Mouse (Mus musculus): ENCODE measurements at regions not wholly inside any gene's neighbourhood (a gene's known extent, or its start where the extent isn't known, plus 50 kb on each side); places are given as distances from the start of the nearest gene placed in this dataset.
"Not testable (repeated sequence)": the region's sequence is repeated elsewhere in the genome, so short reads cannot be mapped to it uniquely, and the experiment has no call there.

DNA sequence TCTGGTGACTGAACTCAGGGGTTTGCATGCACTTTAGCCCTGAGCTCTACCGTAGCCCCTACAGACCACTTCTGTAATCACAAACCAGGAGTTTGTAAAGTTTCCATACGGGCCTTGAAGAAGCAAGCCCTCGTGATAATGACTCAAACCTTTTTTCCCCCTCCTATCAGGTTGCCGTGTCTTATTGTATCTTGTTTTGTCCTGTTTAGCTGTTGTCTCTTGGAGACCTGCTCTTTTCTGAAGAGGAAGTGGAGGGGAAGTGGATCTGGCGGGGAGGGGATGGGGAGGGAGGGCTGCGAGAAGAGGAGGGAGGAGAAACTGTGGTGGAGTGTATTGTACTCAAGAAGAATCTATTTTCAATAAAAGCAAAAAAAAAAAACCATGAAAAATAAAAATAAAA lies 87.0 kb downstream of the Fam43a start:
- no peak for DNase-seq (ENCODE audit: low spot score)

DNA sequence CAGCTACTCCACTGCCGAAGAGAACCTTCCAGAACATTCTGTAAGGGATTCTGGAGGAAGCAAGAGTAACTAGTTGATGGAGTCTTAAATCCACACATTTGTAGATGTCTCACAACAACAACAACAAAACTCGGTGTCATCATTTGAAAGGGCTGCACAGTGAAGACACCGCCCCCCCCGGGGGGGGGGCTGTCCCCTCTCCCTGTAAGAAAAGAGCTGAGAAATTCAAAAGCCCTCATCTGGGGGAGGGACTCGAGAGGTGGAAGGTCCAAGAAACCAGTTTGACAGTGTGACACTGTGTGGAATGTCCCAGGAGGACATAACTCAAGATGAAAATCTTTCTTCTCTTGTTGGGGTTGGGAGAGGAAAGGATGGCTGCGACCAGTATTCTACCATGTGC lies 87.7 kb downstream of the Fam43a start:
- DNase-seq (ENCODE audit: low spot score), result no peak

DNA sequence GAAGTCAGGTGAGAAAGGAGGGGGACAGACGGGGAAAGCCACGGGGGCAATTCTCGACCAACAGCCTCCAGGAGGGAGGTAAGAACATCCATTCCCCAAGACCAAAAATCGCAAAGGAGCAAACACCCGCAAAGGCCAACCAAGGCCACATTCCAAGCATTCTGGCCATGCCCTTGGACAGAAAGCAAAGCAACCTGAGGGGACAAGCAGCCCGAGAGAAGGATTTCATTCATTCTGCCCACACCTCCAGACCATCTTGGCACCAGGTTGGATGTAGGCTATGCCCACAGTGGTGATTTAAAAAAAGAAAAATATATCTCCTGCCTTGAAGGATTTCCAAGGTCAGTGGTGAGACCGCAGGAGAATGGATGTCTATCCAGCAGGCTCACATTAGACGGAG lies 88.2 kb downstream of the Fam43a start:
- DNase-seq (ENCODE audit: low spot score), result no peak

DNA sequence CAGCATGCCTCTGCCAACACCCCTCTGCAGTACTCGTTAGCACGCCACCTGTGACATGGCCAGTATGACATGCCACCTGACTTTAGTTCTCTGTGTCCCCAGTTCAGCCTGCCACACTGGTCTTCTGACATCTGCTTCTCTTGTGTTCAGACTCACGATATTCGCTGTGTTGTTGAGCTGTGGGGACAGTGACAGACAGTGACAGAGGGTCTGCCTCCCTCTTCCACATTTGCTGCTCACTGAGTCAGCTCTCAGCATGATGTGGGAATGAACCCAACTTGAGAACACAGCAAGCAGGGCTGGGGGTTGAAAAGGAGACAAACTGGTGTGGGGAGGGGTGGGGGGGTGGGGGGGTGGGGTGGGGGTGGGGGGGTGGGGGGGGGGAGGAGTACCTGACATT lies 91.0 kb downstream of the Fam43a start:
- DNase-seq (ENCODE audit: low spot score), result no peak

DNA sequence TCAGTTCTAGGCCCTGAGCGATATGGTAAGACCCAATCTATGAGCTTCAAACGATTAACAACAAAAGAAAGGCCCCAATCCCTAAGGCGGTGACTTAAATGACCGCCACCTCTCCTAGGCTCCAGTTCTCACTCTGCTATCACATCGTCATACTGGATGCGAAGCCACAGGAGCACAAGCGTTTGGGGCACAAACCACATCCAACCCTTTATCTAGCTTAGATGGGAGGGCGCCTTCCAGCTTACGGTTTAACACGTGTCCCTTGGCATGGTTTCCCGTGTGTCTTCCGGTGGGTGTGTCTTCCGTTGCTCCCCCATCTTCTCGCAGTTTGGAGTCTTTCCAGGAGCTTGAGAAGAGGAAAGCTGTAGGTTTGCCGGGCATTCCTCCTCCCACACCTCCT lies 92.4 kb downstream of the Fam43a start:
- DNase-seq (ENCODE audit: low spot score), result no peak

DNA sequence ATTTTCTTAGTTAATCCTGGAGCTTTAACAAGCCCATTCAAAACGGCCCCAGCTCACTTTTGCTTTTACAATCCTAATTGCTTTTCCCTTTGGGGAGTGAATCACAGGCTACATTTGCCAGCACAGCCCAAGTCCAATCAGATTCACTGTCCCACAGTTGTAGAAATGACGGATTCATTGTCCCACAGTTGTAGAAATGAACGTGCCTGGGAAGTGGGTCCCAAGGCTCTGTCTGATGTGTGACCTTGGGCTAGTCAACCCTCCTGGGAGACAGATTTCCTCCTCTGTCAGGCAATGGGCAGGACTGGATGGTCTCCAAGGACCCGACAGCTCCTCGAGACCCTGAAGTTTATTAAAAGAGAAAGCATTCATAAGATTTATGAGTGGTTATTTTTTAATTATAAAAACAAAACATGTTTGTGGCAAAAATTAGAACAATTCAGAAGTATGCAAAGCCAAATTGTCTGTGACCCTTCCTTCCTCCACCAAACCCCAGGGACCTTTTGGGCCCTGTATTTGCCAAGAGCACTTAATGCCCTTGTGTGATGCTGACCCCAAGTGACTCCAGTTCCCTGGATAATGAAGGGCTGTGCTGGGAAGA lies 93.1 kb downstream of the Fam43a start:
- peak; percentile 74 for DNase-seq (ENCODE audit: low spot score)

DNA sequence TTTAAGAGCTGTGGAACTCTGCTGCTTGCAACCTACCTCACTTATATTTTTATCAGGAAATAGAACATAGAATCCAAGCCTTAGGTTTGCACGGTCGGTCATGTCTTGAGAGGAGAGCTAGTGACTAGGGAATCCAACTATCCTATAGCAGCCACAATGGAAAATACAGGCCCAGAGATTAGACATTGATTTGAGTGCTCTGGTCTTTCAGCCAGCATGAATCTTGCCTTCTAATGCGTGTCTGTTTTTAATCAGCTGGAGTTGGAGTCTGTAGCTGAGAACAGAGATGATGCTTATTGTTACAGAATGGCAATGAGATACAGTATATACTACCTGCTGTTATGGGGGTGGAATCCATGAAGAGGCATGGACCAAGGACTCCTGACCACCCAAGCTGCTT lies 93.7 kb downstream of the Fam43a start:
- DNase-seq (ENCODE audit: low spot score), result no peak

DNA sequence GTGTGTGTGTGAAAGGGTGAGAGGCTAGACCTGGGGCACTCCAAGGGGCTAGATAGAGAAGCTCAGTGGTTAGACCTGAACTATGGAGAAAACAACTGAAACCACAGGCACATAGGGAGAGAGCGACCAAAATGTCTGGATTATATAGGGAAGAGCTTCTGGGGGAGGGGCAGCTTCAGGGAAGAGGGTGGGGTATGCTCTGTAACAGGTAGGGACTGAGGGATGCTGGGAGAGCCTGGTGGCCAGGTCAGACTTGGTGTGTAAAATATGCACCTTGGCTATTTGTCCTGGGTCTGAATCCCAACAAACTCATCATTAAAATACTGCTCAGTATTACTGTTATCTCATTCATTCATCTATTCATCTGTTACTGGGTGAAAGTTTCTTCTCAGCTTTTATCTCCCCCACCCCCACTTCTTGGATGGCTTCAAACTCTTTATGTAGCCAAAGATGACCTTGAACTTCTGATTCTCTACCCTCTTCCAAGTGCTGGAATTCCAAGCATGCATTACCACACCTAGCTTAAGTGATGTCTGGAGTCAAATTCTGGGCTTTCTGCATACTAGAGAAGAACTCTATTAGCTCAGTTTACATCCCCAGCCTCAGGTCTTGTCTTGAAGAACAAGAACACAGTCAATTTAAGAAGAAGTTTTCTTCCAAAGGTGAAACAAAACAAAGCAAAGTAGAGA lies 94.5 kb downstream of the Fam43a start:
- no peak for DNase-seq (ENCODE audit: low spot score)

DNA sequence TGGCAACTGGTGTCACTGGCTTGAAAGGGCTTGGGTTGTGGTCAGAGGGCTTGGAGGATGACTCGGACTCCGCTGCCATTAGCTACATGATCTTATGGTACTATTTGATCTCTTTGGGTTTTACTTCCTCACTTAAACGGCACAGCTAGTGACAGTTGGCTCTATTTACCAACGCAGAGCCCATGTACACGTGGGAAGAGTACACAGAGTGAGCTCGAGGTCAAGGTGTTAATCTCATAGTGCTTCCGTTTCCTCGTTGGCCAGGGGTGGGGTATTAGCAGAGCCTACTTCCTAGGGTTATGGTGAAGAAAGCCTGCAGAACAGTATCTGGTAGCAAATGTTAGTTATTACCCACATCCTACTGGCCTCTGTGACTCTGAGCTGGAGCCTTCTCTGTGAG lies 96.2 kb downstream of the Fam43a start:
- no peak for DNase-seq (ENCODE audit: low spot score)

DNA sequence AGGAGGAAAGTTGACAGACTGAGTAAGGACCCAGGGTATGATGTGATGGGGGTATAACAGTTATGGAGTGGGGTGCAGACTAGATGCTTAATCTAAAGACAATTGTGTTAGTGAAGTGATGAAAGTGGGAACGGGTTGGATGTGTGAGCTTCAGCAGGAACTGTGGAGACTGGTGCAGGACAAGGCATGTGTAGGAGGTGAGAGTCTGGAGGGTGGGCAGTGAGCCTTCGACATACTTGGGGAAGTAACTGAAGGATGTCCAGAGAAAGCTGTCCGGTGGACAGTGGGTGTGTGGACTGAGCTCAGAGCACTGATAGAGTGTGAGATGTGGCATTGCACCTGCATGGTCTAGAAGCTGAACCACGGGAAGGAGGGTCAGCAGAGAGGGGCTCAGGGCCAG lies 97.7 kb downstream of the Fam43a start:
- DNase-seq (ENCODE audit: low spot score), result no peak

DNA sequence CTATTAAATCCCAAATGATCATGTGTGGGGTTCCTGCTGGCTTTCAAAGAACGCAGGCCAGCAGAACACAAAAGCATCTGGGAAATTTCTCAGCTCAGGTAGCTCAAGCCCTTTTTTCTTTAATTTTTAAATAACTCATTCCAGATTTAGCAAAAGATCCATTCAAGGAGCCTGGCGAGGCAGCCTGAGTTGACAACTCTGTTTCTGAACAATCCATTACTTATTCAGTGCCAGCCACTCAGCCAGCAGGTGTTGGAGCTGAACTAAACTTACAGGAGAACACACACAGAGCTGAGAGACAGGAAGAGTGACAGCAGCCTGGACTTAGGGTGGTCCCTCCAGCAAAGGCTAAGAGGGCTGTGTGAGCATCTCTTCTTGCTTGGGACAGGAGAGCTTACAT lies 98.3 kb downstream of the Fam43a start:
- DNase-seq (ENCODE audit: low spot score), result no peak

DNA sequence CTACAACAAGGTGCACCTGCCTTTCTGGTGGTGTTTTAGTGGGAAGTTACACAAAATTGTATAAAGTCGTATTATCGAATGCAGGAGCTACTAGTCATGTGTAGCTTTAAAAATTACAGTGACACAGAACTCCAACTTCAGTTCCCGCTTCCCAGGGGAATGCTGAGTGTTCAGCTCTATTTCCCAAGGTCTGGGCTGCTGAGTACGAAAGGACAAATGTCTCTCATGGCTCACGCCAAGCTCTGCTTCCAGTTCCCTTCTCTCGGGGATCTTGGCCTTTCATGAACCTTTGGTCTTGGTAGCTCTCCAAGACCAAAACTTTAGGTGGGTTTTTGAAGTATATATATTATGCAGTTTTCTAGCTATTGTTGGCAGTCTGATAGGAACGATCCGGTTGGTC lies 104.3 kb downstream of the Fam43a start:
- DNase-seq (ENCODE audit: low spot score), result peak; percentile 22

DNA sequence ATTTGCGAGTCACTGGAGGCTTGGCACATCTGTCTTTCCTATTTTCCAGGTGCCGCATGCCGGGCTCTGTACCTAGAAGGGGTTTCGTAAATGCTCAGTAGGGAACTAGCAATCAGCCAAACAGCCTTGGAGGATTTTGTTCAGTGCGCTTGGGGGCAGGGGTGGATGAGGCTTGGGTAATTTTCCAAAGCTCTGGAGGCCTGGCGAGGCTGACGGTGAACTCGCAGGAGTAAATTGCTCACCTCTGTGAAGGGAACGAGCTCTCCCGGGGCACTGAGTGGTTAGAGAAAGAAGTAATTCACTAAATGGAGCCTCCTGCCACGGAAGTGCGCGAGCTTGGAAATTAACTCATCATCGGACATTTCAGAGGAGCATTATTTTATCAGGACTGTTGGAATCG lies 110.0 kb downstream of the Fam43a start:
- no peak for DNase-seq (ENCODE audit: low spot score)

DNA sequence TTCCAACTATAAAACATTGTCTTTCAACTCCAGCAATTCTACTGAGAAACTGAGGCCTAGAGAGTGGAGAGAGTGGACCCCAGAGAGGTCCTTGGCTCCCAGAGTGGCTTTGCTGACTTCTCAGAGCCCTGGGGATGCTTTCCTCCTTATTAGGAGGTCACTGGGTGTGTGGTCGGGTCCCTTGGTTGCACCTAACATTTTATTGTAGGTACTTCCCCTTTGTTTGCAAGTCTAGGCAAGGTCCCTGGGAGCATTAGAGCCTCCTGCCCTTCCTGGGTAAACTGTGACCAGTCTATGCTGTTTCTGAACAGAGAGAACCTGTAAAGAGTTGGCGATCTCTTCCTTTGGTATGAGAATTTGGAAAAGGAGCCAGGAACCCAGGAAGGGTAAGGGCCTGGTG lies 110.5 kb downstream of the Fam43a start:
- no peak for DNase-seq (ENCODE audit: low spot score)

DNA sequence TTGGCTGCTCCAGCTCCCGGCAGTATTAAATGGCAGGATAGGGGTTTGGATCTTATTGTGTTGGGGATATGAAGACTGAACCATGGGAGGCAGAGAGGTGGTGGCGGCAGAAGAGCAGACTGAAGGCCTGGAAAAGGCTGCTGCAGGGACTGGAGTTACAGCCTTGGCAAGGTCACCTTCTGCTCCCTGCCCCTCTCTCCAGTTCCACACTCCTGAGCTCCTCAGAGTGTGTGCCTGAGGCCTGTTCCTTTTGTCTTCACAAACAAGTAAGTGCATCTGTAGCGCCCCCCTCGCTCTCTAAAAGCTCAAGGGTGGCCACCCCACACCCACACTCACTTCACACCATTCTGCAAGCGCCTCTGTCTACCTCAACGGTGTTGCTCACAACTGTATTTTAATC lies 113.0 kb downstream of the Fam43a start:
- no peak for DNase-seq (ENCODE audit: low spot score)

DNA sequence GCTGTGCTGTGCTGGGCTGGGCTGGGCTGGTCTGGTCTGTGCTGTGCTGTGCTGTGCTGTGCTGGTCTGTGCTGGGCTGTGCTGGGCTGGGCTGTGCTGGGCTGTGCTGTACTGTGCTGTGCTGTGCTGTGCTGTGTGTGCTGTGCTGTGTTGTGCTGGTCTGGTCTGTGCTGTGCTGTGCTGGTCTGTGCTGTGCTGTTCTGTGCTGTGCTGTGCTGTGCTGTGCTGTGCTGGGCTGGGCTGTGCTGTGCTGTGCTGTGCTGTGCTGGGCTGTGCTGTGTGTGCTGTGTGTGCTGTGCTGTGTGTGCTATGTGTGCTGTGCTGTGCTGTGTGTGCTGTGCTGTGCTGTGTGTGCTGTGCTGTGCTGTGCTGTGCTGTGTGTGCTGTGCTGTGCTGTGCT lies 118.1 kb downstream of the Fam43a start:
- DNase-seq (ENCODE audit: low spot score), result not testable (repeated sequence)

DNA sequence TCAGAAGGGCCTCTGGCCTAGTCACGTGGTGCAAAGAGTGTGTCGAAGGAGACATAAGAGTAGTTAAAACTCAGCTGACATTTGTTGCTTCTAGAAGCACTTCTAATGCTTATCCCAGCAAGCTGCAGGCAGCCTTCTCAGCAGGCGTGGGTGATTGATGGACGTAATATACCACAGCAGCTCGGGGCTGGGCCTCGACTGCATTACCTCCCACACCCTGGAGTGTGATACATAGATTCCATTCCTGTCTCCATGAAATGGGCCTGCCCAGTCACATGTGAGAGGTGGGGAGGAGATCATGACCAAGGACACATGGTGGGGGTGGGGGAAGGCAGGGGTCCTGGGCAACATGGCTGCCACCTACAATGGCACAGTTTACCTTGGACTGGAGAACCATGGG lies 121.3 kb downstream of the Fam43a start:
- DNase-seq (ENCODE audit: low spot score), result no peak

DNA sequence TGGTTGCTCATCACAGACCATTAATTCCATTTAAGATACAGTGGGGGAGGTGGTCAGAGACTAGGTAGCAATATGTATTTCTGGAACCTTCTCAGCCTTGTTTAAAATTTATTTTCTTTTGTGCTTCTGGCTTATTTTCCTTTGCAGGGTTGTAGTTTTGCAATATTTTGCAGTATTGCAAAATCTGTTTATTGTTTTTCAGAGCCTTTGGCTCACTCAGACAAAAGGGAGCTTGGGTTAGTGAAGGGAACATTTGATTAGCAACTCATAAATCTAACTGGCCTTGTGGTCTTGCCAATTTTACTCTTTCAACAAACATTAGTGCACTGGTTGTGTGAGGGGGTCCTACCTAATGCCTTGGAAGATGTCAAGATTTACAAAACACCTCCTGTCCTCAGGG lies 121.7 kb downstream of the Fam43a start:
- no peak for DNase-seq (ENCODE audit: low spot score)

DNA sequence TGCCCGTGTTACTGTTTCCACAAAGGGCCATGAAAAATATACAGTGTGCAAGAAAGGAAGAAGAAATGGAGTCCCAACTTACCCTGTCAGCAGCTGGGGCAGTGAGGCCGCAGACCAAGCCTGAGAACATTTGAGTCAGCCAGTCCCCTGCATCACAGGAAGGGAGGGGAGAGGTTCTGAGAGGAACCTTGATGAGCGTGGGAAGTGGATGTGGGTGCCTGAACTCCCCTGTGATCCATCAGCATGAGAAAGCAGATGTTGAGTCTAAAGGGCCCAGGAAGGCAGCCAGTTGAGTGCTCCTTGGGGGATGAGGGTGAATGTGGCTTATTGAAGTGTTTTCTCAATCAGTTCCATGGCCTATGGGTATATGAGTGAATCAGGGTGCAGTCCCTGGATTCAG lies 122.8 kb downstream of the Fam43a start:
- DNase-seq (ENCODE audit: low spot score), result peak; percentile 47

DNA sequence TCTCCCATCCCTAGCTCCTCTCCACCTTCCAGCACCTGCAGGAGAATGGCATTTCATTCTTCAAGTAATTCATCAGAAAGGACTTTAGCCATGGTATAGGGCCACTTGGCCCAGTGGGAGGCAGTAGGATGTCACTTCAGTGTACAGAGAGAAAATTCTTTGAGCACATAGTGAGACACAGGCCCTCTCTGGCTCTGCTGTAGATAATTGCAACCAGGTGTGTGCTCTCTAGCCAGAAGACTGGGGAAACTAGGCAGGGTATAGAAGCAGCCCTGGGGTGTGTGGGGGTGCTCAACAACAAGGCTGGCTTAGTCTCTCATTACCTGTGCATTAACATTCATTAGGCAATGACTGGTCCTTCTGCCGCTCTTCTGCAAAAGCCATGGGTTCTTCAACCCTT lies 125.1 kb downstream of the Fam43a start:
- DNase-seq (ENCODE audit: low spot score), result no peak

DNA sequence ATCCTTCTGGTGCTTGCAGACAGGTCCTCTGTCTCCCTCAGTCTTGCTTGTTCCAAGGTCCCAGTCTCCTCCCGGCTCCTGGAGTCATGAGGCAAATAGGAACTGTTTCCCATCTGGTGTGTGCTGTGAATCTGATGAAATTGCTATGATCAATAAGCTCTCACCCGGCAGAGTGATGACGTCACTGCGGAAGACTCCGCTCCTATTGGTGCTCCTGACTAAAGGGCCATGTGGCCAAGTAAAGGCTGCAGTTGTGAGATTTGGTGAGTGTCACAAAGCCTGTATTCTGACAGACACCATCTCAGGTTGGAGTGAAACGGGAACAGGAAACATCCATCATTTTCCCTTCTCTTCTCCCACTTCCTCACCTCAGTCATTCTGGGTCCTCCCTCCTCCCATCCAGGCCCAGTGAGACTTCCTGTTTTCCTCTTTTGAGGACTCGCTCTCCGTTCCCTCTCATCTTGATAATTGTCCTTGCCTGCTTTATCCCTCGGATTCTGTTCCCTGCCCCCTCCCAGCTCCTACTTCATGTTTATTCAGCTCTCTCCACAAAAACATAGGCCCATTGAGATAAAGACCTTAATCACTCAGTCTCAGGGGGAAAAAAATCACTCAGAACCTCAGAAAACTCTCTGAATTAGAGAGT lies 133.4 kb downstream of the Fam43a start:
- peak; percentile 44 for DNase-seq (ENCODE audit: low spot score)

DNA sequence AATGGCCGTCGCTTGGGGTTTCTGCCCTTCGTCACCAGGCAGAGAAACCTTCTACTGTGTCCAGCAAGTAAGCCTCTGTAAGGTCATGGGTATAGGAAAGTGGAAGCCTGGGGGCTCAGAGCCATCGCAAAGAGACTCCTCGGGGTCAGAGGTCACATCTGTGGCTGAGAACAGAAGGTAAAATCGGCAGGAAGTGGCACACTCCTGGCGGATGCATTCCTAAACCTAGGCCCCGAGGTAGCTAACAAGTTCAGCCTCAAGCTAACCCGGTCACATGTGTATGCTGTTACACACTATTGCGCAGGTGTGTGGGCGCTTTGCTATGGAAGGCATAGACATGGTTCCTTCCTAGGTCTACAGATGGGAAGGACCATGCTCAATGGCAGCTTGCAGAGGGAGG lies 134.0 kb downstream of the Fam43a start:
- no peak for DNase-seq (ENCODE audit: low spot score)

DNA sequence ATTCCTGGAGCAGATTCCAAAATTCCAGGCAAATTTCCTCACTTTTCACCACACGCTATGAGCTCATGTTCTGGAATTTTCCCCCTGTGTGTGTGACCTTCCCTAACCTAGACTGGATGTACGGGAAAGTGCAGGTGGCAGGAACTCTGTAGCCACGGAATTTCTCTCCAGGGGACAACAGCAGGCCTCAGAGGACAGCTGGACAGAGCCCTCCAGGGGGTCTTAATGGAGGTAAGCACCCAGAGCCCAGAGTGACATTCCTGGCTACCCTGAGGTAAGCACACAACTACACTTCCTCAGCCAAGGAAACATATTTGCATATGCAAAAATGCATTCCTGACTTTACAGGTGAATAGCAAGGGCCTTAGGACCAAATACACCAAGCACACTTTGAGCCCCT lies 135.8 kb downstream of the Fam43a start:
- DNase-seq (ENCODE audit: low spot score), result no peak

DNA sequence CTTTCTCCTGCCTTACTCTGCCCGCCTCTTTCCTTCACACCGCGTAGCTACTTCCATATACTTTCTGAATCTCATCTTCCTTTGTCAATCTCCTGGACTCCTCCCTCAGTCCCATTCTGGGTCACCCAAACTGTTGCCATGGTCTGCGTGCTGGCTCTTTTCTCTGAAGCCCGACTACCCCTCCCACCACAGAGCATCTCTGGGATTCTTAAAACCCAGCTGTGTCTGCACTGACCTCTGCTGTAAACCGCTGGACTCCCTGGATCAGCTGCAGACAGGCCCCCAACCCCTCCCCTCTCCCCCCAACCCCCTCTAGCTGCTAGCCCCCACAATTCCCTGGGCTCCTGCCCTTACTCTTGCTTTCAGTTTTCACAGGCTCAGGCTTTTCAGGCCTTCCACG lies 136.4 kb downstream of the Fam43a start:
- no peak for DNase-seq (ENCODE audit: low spot score)
